Mouse (Mus musculus) G1E (cell line): ENCODE results near the gene Ifna16.

Source experiments
- CTCF ChIP-seq: IDR thresholded peaks from 2 replicates; pipeline ENCODE4 v1.5.1; 2012; ENCODE audit warnings: low read depth, low read length, inconsistent platforms, mixed read lengths
- GATA1 ChIP-seq: IDR thresholded peaks from 2 replicates; pipeline ENCODE4 v1.6.1; 2012; ENCODE audit warnings: borderline replicate concordance, low read length, inconsistent platforms, mixed read lengths

DNA sequence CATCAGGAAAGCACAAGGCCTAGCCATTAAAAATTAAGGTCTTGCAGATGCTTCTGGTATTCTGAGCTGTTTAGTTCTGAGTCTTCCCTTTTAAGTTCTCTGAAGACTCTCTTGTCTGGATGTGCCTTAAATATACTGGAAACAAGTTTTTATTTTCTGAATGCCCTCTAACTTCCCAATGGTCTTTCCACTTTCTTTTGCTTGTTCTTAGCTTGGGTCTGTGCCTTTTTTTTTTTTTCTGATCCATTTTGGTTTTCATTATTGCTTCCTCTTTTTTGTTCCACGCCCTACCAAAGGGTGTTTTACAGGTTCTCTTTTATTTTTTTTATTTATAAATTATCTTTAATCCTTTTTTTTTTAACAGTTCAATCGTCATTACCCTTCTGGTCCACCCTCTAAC is 32.4 kb downstream of the Ifna16 start, which contains the start of gene Ifna13:
- TF ChIP-seq CTCF (no peak), GATA1 (no peak)
